Mouse (Mus musculus) cerebellum, postnatal 14 days (tissue): ENCODE measurements around the gene Ivd.

Experiments used
- DNase-seq, 2 experiments: peaks; one replicate each; pipeline ENCODE4 v3.0.0; 2021; ENCODE audit warnings: mixed read lengths in 2 of 2

The Ivd gene

DNA sequence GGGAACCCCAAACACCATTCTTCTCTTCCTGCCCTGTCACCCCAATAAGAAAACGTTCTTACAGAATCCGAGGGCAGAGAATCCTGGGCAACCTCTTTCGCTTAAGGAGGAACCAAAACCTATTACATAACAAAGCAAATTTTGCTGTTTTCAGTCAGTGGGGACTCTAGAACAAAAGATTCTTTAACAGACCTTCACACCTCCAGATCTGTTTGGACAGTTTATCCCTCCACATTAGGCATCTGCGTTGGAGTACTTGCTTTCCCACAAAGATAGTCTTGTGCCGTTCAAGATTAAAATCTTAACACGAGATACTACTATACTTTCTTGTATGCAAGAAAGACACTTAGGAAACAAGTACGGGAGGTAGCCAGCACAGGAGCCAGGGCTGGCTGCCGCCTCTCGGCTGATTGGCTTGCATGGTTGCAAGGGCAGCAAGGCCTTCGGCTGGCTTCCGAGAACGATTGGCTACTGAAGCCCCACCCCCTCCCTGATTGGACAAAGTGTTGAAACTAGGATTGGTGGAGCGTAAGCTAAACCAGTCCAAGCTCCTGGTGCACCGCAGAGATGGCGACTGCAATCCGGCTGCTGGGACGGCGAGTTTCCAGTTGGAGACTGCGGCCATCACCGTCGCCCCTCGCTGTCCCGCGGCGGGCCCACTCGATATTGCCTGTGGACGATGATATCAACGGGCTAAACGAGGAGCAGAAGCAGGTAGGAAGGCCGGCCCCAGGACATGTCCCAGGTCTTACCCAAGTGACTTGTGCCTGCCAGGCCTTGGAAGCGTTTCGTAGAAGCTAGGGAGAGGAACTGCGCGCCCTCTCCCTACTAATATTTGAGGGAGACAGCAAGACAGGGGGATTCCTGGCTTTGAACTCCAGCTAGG, at the start of gene Ivd:
Ivd (plus strand) TSS at position 501 of the 886 bp plus-strand sequence.
- peak; percentile 93 to 94 for DNase-seq

DNA sequence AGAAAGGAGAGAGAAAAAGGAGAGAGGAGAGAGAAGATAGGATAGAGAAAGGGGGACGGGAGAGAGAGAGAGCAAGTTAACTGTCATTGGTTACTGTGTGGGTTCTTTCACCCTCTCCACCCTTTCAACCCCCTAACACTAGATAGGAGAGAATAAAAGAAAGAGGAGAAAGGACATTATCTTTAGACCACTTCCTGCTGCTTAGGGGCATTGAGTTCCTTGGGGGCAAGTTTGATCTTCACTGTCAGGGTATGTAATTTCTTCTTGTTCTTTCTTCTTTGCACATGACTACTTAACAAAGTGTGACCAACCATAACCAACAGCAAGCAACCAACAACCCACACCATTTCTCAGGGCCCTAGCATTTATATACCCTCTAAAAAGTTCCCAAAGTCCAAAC, 49.0 kb upstream of the Ivd start:
- DNase-seq = no peak

DNA sequence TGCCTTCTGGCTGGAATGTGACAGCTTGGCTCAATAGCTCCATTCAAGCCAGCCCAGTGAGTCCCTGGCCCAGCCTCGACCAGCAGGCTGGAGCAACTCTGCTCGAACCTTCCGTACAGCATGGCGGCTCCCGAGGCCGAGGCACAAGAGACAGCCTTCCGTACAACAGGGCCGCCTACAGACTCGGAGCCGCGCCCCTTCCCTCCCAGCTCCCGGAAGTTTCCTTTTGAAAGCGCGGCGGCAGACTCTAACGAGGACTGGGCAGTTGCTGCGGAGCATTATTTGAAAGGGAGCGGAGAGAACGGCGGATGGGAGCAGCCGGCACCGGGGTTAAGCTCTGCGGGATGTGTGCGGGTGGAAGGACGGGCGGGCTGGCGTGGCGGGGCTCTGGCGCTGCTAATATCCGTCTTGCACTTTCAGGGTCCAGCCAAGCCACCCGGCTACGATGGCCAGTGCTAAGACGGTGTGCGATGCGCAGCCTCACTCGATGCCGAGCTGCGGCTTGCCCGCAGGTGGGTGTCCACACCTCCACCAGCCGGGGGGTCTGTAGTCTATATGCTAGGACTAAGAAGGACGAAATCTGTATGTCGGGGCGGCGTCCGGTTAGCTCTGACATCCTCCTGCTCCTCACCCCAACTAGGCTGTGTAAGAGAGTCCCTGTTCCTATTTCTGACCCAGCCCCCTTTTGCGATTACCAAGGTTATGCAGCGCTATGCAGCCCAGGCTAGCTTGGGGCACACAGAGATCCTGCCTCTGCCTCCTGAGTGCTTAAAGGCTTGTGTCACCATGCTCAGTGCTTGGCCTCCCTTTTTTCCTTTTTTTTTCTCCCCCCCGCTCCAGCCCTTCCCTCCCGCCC, 47.5 kb upstream of the Ivd start, which contains the start of gene Knstrn:
Knstrn (plus strand) TSS at position 23 of the 856 bp plus-strand sequence.
- peak; percentile 92 to 93 for DNase-seq

- DNase-seq = no peak
These were observed 39.0 kb upstream of the Ivd start for GRCm38 (mm10) chr2:118822800-118823199.

- DNase-seq = no peak
These were observed 37.4 kb upstream of the Ivd start for GRCm38 (mm10) chr2:118824396-118824795.

GRCm38 (mm10) chr2:118829096-118829495, 32.7 kb upstream of the Ivd start:
- no peak for DNase-seq

DNA sequence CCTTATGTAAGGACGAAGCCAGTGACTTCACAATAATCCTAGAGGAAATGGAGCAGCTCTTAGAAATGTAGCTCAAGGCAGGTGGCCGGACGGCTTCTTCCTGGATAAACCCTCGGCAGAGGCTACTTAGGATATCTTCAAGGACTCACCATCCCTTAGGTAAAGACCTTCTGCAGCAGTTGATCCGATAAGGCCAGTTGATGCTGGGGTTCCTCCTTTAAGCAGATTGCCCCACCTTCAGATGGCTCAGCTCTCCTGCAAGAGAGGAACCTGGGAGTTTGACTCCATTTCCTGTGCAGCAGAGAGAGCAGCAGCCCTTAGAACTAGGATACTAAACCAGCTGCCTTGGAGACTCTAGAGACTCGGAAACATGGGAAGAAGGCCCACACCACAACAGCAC, 27.7 kb upstream of the Ivd start:
- no peak for DNase-seq

DNA sequence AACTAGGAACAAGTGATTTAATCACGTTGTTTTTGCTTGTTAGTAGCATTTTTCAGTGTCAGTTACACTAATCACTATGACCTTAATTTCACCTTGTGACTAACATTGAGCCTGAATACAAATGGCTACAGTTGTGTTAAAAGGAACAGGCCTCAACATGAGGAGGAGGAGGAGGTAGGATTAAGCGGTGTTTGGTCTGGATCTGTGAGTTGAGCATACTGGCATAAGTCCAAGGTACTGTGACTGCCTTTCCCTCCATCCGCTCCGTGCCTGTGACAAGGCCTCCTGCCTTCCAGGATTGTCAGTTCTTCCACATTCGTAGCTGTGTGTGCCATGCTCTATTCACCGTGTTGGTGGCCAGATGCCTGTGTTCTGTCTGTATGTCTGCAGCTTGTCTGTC, 26.6 kb upstream of the Ivd start:
- no peak for DNase-seq

GRCm38 (mm10) chr2:118838330-118838729, 23.4 kb upstream of the Ivd start:
- no peak for DNase-seq

GRCm38 (mm10) chr2:118841186-118841585, 20.6 kb upstream of the Ivd start:
- no peak for DNase-seq

DNA sequence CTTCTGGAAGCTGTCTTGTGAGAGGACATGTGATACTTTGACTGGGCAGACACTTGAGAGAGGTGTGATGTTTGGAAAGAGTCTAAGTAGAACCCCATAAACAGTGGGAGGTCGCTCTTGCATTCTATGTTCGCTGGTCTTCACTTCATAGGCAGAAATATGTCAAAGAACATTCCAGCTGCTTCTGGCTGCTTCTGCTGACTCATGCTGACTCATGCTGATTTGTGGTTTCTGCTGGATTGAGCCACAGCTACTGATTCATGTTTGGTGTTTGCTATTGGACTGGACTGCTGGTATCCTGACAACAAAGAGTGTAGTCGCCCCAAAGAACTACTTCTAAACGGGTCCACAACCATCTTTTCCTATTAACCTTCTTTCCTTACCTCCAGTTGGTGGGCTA, 20.0 kb upstream of the Ivd start:
- DNase-seq = no peak

DNA sequence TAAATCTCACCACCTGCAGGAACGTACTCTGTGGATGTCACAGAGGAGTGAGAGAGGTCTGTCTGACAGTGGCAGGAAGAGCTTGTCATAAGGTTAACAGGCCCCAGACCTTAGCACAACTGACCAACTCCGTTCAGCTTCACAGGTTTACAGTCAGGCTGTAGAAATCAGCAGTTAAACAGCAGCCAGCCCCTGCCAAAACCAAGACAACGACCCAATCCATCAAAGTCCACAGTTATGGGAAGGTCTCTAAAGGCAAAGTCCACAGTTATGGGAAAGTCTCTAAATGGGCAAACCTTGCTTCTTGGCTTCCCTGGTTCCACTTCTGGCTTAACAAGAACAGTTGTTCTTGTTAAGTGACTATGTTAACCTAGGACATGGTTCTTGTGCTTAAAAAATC, 17.3 kb upstream of the Ivd start:
- DNase-seq = no peak

- peak; percentile 75 to 78 for DNase-seq
These were observed 15.5 kb upstream of the Ivd start for GRCm38 (mm10) chr2:118846246-118846645.

GRCm38 (mm10) chr2:118851756-118852155, 10.0 kb upstream of the Ivd start:
- no peak for DNase-seq

- DNase-seq = no peak
These were observed 554 bp downstream of the Ivd start for GRCm38 (mm10) chr2:118862340-118862675.

- no peak for DNase-seq
These were observed 8.8 kb downstream of the Ivd start for GRCm38 (mm10) chr2:118870601-118871000.

GRCm38 (mm10) chr2:118871032-118871431, 9.3 kb downstream of the Ivd start:
- no peak for DNase-seq

DNA sequence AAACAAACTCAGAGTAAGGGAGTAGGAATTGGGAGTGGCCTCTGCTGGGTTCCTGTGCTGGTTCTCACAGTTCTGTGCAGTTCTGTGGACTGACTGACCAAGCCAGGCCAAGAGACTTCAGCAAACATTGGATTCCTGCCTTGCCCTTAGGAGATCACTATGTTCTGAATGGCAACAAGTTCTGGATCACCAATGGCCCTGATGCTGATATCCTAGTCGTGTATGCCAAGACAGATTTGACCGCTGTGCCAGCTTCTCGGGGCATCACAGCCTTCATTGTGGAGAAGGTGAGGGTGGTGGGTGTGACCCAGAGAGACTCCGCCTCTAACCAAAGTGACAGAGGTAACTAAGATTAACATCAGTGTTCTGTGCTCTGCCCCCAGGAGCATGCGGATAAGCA, 11.3 kb downstream of the Ivd start:
- DNase-seq = no peak

GRCm38 (mm10) chr2:118873890-118874430, 12.2 kb downstream of the Ivd start:
- DNase-seq = no peak

DNA sequence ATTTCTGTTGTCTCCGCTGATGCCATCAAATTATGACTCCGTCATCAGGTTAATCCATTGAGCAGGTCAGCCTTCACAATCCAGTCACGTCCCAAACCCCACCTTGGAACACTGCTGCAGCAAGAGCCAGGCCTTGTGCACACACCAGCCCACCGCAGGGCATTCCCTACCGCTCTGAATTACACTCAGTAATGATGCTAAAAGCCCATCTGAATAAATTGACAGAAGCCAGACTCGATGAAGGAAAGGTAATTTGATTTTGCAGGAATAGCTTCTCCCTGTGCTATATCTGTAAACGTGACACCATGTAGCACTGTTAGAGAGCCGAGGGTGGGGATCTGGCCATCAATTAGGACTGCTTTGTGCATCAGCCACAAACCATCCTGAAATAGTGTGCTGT, 13.6 kb downstream of the Ivd start:
- no peak for DNase-seq

- DNase-seq = no peak
These were observed 14.7 kb downstream of the Ivd start for GRCm38 (mm10) chr2:118876453-118876852.

DNA sequence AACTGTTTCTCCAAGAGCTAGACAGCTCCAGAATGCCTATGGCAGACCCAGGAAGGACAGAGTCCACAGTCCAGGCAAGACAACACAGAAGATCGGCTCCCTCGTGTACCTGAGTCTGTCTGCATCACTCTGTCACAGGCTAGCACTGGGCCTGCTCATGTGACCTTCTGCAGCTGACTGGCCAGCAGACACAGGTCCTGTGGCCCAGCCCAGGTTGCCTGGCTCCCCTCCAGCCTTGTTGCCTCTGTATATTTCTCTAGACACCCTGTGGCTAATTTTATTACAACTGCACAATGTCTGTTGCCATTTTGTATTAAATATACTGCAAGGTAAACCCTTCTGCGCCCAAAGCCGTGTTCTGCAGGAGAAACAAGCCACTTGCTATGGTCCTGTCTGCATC, 19.3 kb downstream of the Ivd start:
- no peak for DNase-seq

- no peak for DNase-seq
These were observed 20.2 kb downstream of the Ivd start for GRCm38 (mm10) chr2:118881956-118882355.
